Mouse (Mus musculus) CH12.LX (cell line): Measurements from ENCODE around the gene Dll1. TPM values are rescaled to one million over a fixed set of nuclear protein-coding genes. Genes with fewer than 3 reads are reported as not detected.

Source experiments
- DNase-seq: peaks from one replicate; pipeline ENCODE4 v3.0.0-alpha.2; 2013; ENCODE audit errors: extremely low read depth
- H3K27ac ChIP-seq: 2 replicates; pipeline ENCODE4 v1.5.1; 2012; ENCODE audit warnings: low read depth, mild to moderate bottlenecking, control low read depth, moderate library complexity; ENCODE audit not compliant: insufficient read depth
- H3K27me3 ChIP-seq: replicated peaks from 2 replicates; pipeline ENCODE3; 2012; ENCODE audit warnings: inconsistent platforms
- H3K36me3 ChIP-seq, 2 experiments: replicated peaks in 1 of 2; 2 replicates each; pipeline versions ENCODE3 to v1.6.1; 2012; ENCODE audit warnings: inconsistent platforms in 1 of 2, low read length in 1 of 2, mild to moderate bottlenecking in 1 of 2, mixed read lengths in 1 of 2, moderate library complexity in 1 of 2; ENCODE audit not compliant: control insufficient read depth in 1 of 2, insufficient read depth in 1 of 2
- H3K4me1 ChIP-seq, 2 experiments: 2 replicates each; pipeline ENCODE4 v1.6.1; 2012; ENCODE audit warnings: inconsistent platforms in 1 of 2, moderate library complexity in 1 of 2; ENCODE audit not compliant: insufficient read depth in 2 of 2, control insufficient read depth in 1 of 2
- H3K4me2 ChIP-seq: 2 replicates; pipeline ENCODE4 v1.6.1; 2012; ENCODE audit warnings: low read depth, mild to moderate bottlenecking, control low read depth; ENCODE audit not compliant: poor library complexity, insufficient read depth, severe bottlenecking
- H3K4me3 ChIP-seq, 3 experiments: fragments of 150-350 bp in 1 of 3; sonication (generic) in 1 of 3; replicated peaks in 1 of 3; 2 replicates each; pipeline versions ENCODE3 to v1.5.1; 2011 to 2012; ENCODE audit warnings: low read depth in 2 of 3, low read length in 2 of 3, mild to moderate bottlenecking in 2 of 3, moderate library complexity in 2 of 3, control low read depth in 1 of 3, improper control_type of control experiment in 1 of 3, inconsistent platforms in 1 of 3, mixed read lengths in 1 of 3; ENCODE audit not compliant: poor library complexity in 1 of 3
- H3K79me2 ChIP-seq: replicated peaks from 2 replicates; pipeline ENCODE4 v1.6.1; 2012; ENCODE audit warnings: mild to moderate bottlenecking, moderate library complexity; ENCODE audit not compliant: control insufficient read depth, poor library complexity, insufficient read depth, severe bottlenecking; ENCODE audit errors: extremely low read depth
- H3K9ac ChIP-seq: 2 replicates; pipeline ENCODE4 v1.6.1; 2012; ENCODE audit warnings: low read depth, mild to moderate bottlenecking, control low read depth, moderate library complexity; ENCODE audit not compliant: insufficient read depth
- H3K9me3 ChIP-seq: replicated peaks from 2 replicates; pipeline ENCODE3; 2012; ENCODE audit warnings: low read length, inconsistent platforms, mixed read lengths
- BHLHE40 ChIP-seq: IDR thresholded peaks from 2 replicates; pipeline ENCODE4 v1.6.1; 2011; ENCODE audit warnings: mild to moderate bottlenecking, low read depth, low read length, improper control_type of control experiment
- CHD1 ChIP-seq: IDR thresholded peaks from 2 replicates; pipeline ENCODE4 v1.6.1; 2012; ENCODE audit warnings: low read depth, low read length, improper control_type of control experiment, inconsistent platforms
- CHD2 ChIP-seq: IDR thresholded peaks from 2 replicates; pipeline ENCODE4 v1.6.1; 2011; ENCODE audit warnings: low read length, improper control_type of control experiment
- E2F4 ChIP-seq: IDR thresholded peaks from 2 replicates; pipeline ENCODE4 v1.6.1; 2011; ENCODE audit warnings: low read depth, low read length, improper control_type of control experiment; ENCODE audit not compliant: insufficient replicate concordance
- ELF1 ChIP-seq: IDR thresholded peaks from 2 replicates; pipeline ENCODE4 v1.6.1; 2014; ENCODE audit warnings: low read depth, mild to moderate bottlenecking, inconsistent platforms, low read length, improper control_type of control experiment
- EP300 ChIP-seq: IDR thresholded peaks from 2 replicates; pipeline ENCODE4 v1.6.1; 2011; ENCODE audit warnings: low read length, improper control_type of control experiment
- GABPA ChIP-seq: IDR thresholded peaks from 2 replicates; pipeline ENCODE4 v1.6.1; 2012; ENCODE audit warnings: low read depth, low read length, improper control_type of control experiment, inconsistent platforms; ENCODE audit not compliant: insufficient replicate concordance
- HCFC1 ChIP-seq: IDR thresholded peaks from 2 replicates; pipeline ENCODE4 v1.6.1; 2012; ENCODE audit warnings: low read depth, mild to moderate bottlenecking, inconsistent platforms, low read length, improper control_type of control experiment
- JUN ChIP-seq: IDR thresholded peaks from 2 replicates; pipeline ENCODE4 v1.6.1; 2011; ENCODE audit warnings: low read depth, mild to moderate bottlenecking, low read length, improper control_type of control experiment, moderate library complexity; ENCODE audit not compliant: insufficient read depth
- JUND ChIP-seq: conservative IDR thresholded peaks from 2 replicates; pipeline ENCODE4 v1.6.1; 2011; ENCODE audit warnings: low read depth, low read length, improper control_type of control experiment
- KAT2A ChIP-seq: IDR thresholded peaks from 2 replicates; pipeline ENCODE4 v1.6.1; 2012; ENCODE audit warnings: low read length, improper control_type of control experiment, inconsistent platforms; ENCODE audit not compliant: insufficient replicate concordance
- MAX ChIP-seq: IDR thresholded peaks from 2 replicates; pipeline ENCODE4 v1.6.1; 2011; ENCODE audit warnings: low read length, improper control_type of control experiment
- MAZ ChIP-seq: IDR thresholded peaks from 2 replicates; pipeline ENCODE4 v1.6.1; 2012; ENCODE audit warnings: low read depth, mild to moderate bottlenecking, inconsistent platforms, low read length, improper control_type of control experiment, moderate library complexity
- MYC ChIP-seq: IDR thresholded peaks from 2 replicates; pipeline ENCODE4 v1.6.1; 2011; ENCODE audit warnings: low read depth, mild to moderate bottlenecking, improper control_type of control experiment, low read length
- NELFE ChIP-seq: IDR thresholded peaks from 2 replicates; pipeline ENCODE4 v1.6.1; 2011; ENCODE audit warnings: low read depth, low read length, improper control_type of control experiment
- NRF1 ChIP-seq: IDR thresholded peaks from 2 replicates; pipeline ENCODE4 v1.6.1; 2014; ENCODE audit warnings: low read depth, mild to moderate bottlenecking, inconsistent platforms, low read length, improper control_type of control experiment, moderate library complexity
- POLR2A ChIP-seq: IDR thresholded peaks from 2 replicates; pipeline ENCODE4 v1.6.1; 2011; ENCODE audit warnings: low read depth, mild to moderate bottlenecking, improper control_type of control experiment, low read length
- POLR2AphosphoS2 ChIP-seq: IDR thresholded peaks from 2 replicates; pipeline ENCODE4 v1.6.1; 2011; ENCODE audit warnings: low read depth, low read length, improper control_type of control experiment
- RAD21 ChIP-seq: IDR thresholded peaks from 2 replicates; pipeline ENCODE4 v1.6.1; 2011; ENCODE audit warnings: low read depth, mild to moderate bottlenecking, low read length, improper control_type of control experiment, moderate library complexity
- RCOR1 ChIP-seq: conservative IDR thresholded peaks from 2 replicates; pipeline ENCODE4 v1.6.1; 2012; ENCODE audit warnings: low read depth, mild to moderate bottlenecking, inconsistent platforms, low read length, improper control_type of control experiment
- SIN3A ChIP-seq: IDR thresholded peaks from 2 replicates; pipeline ENCODE4 v1.6.1; 2012; ENCODE audit warnings: low read length, improper control_type of control experiment, inconsistent platforms
- SMC3 ChIP-seq: IDR thresholded peaks from 2 replicates; pipeline ENCODE4 v1.6.1; 2011; ENCODE audit warnings: low read depth, low read length, improper control_type of control experiment
- TBP ChIP-seq: conservative IDR thresholded peaks from 2 replicates; pipeline ENCODE4 v1.6.1; 2011; ENCODE audit warnings: low read depth, low read length, improper control_type of control experiment
- TCF12 ChIP-seq: IDR thresholded peaks from 2 replicates; pipeline ENCODE4 v1.6.1; 2014; ENCODE audit warnings: low read depth, mild to moderate bottlenecking, inconsistent platforms, low read length, improper control_type of control experiment
- UBTF ChIP-seq: IDR thresholded peaks from 2 replicates; pipeline ENCODE4 v1.6.1; 2012; ENCODE audit warnings: low read depth, mild to moderate bottlenecking, inconsistent platforms, low read length, improper control_type of control experiment, moderate library complexity
- ZC3H11A ChIP-seq: IDR thresholded peaks from 2 replicates; pipeline ENCODE4 v1.6.1; 2012; ENCODE audit warnings: low read depth, mild to moderate bottlenecking, inconsistent platforms, low read length, improper control_type of control experiment
- ZKSCAN1 ChIP-seq: IDR thresholded peaks from 2 replicates; pipeline ENCODE4 v1.6.1; 2012; ENCODE audit warnings: low read depth, inconsistent platforms, low read length, improper control_type of control experiment, borderline replicate concordance
- ZMIZ1 ChIP-seq: IDR thresholded peaks from 2 replicates; pipeline ENCODE4 v1.6.1; 2012; ENCODE audit warnings: low read depth, mild to moderate bottlenecking, inconsistent platforms, low read length, improper control_type of control experiment
- dilution Hi-C: fragments of 300-500 bp; cut with MboI; formaldehyde crosslinking; loops from 2 replicates; pipeline ENCODE4 v1.14.3; 2020; ENCODE audit warnings: low sequenced_read_pairs; ENCODE audit not compliant: extremely low pct_unique_long_range_greater_than_20kb, extremely low pct_ligation_motif_present
- in situ Hi-C: fragments of 300-500 bp; cut with MboI; formaldehyde crosslinking; loops from 3 replicates; pipeline ENCODE4 v1.14.3; 2019; ENCODE audit warnings: low sequenced_read_pairs, low pct_ligation_motif_present, low pct_unique_long_range_greater_than_20kb, mixed read lengths
- polyA plus RNA-seq: library from polyadenylated mRNA; unstranded; fragments of >175 nt; gene quantifications from 2 replicates; pipeline ENCODE4 v1.2.1, GENCODE M21; 2012; ENCODE audit warnings: low read depth; ENCODE audit not compliant: insufficient read length
- total RNA-seq, 2 experiments: library from RNA; depleted of rRNA; stranded (reverse); fragments of 300-350 nt in 1 of 2; fragments of >200 nt in 1 of 2; gene quantifications; 2 replicates each; pipeline ENCODE4 v1.2.3; 2012 to 2014

Dll1 gene
- total and polyA plus RNA-seq, 3 experiments: 0.25 to 0.52 (median 0.29) TPM

DNA sequence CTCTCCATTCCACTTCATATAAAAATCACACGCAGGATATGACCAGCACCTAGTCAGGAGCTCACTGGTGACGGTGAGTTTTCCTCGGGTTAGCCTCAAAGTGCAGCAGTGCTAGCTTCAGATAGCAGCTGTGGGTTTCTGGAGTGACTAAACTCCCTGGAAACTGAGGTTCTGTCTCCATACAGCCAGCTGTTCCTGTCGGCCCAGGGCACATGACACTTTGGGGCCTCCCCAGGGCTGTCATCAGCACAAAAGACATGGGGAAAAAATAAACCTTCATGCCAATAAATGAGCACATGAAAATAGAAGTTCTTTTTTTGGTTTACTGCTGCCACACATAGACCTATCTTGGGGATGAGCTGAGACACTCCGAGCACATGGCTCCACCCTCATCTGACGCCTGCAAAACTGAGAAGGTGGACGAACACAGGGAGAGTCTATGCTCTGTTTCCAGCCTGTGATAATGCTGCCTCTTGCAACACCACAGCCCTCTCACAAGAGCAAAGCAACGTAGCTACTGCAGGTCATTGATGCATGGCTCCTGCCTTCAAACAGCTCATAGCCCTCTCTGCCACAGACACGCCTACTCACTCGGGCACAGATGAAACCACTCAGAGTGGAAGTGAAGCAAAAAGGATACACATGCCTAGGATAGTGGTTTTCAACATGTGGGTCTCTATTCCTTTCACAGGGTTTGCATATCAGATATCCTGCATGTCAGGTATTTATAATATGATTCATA is 23.6 kb downstream of the Dll1 start (continued):
- TF ChIP-seq JUND (peak; percentile 25; the same call in 1 of the 2 replicates), ZKSCAN1 (no peak), CHD1 (no peak), HCFC1 (no peak), TBP (no peak), TCF12 (peak; percentile 44; the same call in 1 of the 2 replicates), SIN3A (peak; percentile 26; the same call in 1 of the 2 replicates), RCOR1 (no peak), UBTF (no peak), NELFE (no peak)

DNA sequence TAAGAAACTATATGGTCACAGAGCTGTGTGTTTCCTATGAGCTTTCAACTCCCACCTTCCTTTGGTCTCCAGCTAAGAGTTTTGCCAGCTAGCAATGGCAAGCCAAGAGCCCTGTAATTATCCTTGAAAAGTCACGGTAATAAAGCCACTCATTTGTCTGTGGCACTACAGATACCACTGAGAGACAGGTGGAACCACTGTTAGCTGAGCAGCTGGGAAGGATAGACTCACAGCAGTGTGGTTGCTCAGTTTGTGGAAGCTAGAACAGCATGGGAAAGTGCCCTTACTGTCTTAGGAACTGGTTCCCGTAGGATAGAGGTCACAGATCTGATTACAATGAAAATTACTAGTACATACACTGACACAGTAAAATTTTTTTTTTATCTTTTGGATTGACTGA is 26.5 kb downstream of the Dll1 start:
- dilution Hi-C loops: no loop called here
- no peak overlapping the region for H3K9ac ChIP-seq
- in situ Hi-C loops: no loop called here

DNA sequence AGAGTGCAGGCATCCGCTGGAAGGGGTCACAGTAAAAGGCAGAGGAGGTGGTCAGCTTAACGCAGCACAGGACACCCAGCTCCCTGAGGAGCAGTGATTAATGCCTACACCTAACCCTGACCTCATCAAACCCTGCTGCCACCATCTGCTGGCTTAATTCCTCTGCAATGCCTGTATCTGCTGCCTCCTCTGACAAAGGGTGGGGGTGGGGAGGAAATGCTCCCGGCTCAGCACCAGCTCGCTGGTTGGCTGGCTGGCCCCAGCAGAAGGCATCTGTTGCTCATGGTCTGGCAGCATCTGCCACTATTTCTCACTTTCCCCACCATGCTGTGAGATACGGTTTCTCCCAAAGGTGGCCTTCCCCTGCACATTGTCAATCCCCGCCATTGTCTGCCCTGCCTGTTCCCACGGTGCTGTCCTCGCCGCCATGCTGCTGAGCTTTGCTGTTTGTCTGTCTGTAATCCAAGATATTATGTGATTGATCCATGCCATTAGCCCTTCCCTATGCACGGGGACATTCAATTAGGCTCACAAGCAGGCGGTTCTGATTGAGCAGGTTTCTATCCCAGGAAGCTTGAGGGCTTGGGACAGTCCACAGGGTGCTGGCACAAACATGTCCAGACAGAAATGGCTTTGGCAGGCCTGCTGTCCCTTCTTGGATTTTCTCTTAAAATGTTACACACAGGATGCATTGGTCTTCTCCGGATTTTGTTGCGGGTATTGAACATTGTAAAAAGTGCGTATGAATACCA is 33.4 kb downstream of the Dll1 start:
- no peak for DNase-seq
- Histone ChIP-seq H3K36me3 (no peaks in the 10 kb centered on the region), H3K4me2 (no peak overlapping the region), H3K4me3 (no peak overlapping the region), H3K4me1 (no peaks in the 10 kb centered on the region), H3K27ac (no peak overlapping the region), H3K9ac (no peak overlapping the region), H3K79me2 (no peaks in the 10 kb centered on the region), H3K9me3 (no peaks in the 10 kb centered on the region), H3K27me3 (no peaks in the 10 kb centered on the region)
- no peak for TF ChIP-seq JUND
- no peak for TF ChIP-seq NELFE
- no peak for TF ChIP-seq SMC3
- no peak for TF ChIP-seq ELF1
- no peak for TF ChIP-seq MAZ
- no peak for TF ChIP-seq POLR2AphosphoS2
- TF ChIP-seq HCFC1: no peak
- no peak for TF ChIP-seq E2F4
- TF ChIP-seq NRF1: no peak
- TF ChIP-seq RAD21: no peak
- no peak for TF ChIP-seq EP300
- no peak for TF ChIP-seq CHD2
- no peak for TF ChIP-seq ZKSCAN1
- TF ChIP-seq KAT2A: no peak
- in situ Hi-C loops (no loop called here), dilution Hi-C loops (no loop called here)

More for the DNA sequence above, 26.5 kb downstream of the Dll1 start:
- H3K4me1 ChIP-seq: peaks cover 3 to 32% of the 10 kb centered on the region in 2 experiments
- TF ChIP-seq JUN (no peak), ZC3H11A (no peak), HCFC1 (no peak), BHLHE40 (no peak), ZMIZ1 (no peak), POLR2A (no peak), MYC (no peak), MAX (no peak), GABPA (no peak), KAT2A (no peak)
- TF ChIP-seq, all 38 proteins: peak for 0
- Histone ChIP-seq H3K9me3 (no peaks in the 10 kb centered on the region), H3K36me3 (no peaks in the 10 kb centered on the region), H3K79me2 (no peaks in the 10 kb centered on the region), H3K4me2 (no peak overlapping the region), H3K27ac (no peak overlapping the region), H3K27me3 (no peaks in the 10 kb centered on the region), H3K4me3 (no peak overlapping the region)
- DNase-seq: no peak
